Mouse (Mus musculus): ENCODE results near the gene Nphs1. TPM values are rescaled to one million over a fixed set of nuclear protein-coding genes. Genes with fewer than 3 reads are reported as not detected.

Nphs1 gene
- total RNA-seq, 2 experiments from 2014 or later = not detected

GRCm38 (mm10) chr7:30532931-30533330 lies 74.8 kb downstream of the Nphs1 start:
- intact Hi-C loops (cut with DNase I) = loop anchor here (10.0 kb wide), 1 partner anchor 202 kb away; no protein-coding TSS in a partner anchor
- DNase-seq = no peak

- intact Hi-C loops (cut with DNase I) = loop anchor here (10.0 kb wide), 1 partner anchor 201 kb away; no protein-coding TSS in a partner anchor
Observed at GRCm38 (mm10) chr7:30533941-30534632, 76.0 kb downstream of the Nphs1 start.

GRCm38 (mm10) chr7:30534633-30535577 lies 76.8 kb downstream of the Nphs1 start, which contains the start of gene Arhgap33:
TSS of gene Arhgap33 (minus strand) at chr7:30535060.
- DNase-seq = peak; percentile 90 to 94

More at GRCm38 (mm10) chr7:30533941-30534632, 76.0 kb downstream of the Nphs1 start:
- DNase-seq = no peak

More at GRCm38 (mm10) chr7:30534633-30535577, 76.8 kb downstream of the Nphs1 start, which contains the start of gene Arhgap33:
- intact Hi-C loops (cut with DNase I) = loop anchor here (10.0 kb wide), 1 partner anchor 200 kb away; no protein-coding TSS in a partner anchor

Other genes with a start within 250 kb of the Nphs1 start
- gene Polr2i, start 226.4 kb upstream of the Nphs1 start, total RNA-seq (2021) = 10 to 100 TPM; 53.9 to 58.8 TPM
- gene Tbcb, start 226.0 kb upstream of the Nphs1 start, total RNA-seq (2021) = 10 to 100 TPM; 29.9 to 30.0 TPM
- not detected for gene Ovol3, start 222.6 kb upstream of the Nphs1 start, total RNA-seq (2021)
- under 1 TPM in 1 of 2 experiments, not detected in 1; 0.25 TPM for gene Thap8, start 178.2 kb upstream of the Nphs1 start, total RNA-seq (2021)
- gene Wdr62, start 177.9 kb upstream of the Nphs1 start, total RNA-seq (2021) = 1 to 10 TPM; 2.2 to 2.7 TPM
- gene Clip3, start 166.6 kb upstream of the Nphs1 start, total RNA-seq (2021) = 1 to 10 TPM; 4.5 to 5.6 TPM
- gene Alkbh6, start 149.6 kb upstream of the Nphs1 start, total RNA-seq (2021) = 10 to 100 TPM; 18.3 to 18.4 TPM
- gene Syne4, start 143.5 kb upstream of the Nphs1 start, total RNA-seq (2021) = 1 to 10 TPM in 1 of 2 experiments, not detected in 1; 1.9 TPM
- under 1 TPM; 0.48 to 0.72 TPM for gene E130208F15Rik, start 136.6 kb upstream of the Nphs1 start, total RNA-seq (2021)
- 1 to 10 TPM; 6.9 to 7.3 TPM for gene Sdhaf1, start 134.4 kb upstream of the Nphs1 start, total RNA-seq (2021)
- 1 to 10 TPM; 2.9 to 3.2 TPM for gene Lrfn3, start 95.5 kb upstream of the Nphs1 start, total RNA-seq (2021)
- 1 to 10 TPM; 2.9 to 5.7 TPM for gene Tyrobp, start 44.6 kb upstream of the Nphs1 start, total RNA-seq (2021)
- gene Hcst, start 38.5 kb upstream of the Nphs1 start, total RNA-seq (2021) = under 1 TPM in 1 of 2 experiments, not detected in 1; 0.86 TPM
- gene Nfkbid, start 36.6 kb upstream of the Nphs1 start, total RNA-seq (2021) = under 1 TPM; 0.12 to 0.20 TPM
- gene Aplp1, start 12.8 kb upstream of the Nphs1 start, total RNA-seq (2021) = 1 to 10 TPM in 1 of 2 experiments, under 1 TPM in 1; 0.62 to 1.0 TPM
- gene Kirrel2, start 625 bp upstream of the Nphs1 start, total RNA-seq (2021) = not detected
- gene Prodh2, start 35.3 kb downstream of the Nphs1 start, total RNA-seq (2021) = not detected
- gene Arhgap33, start 76.7 kb downstream of the Nphs1 start, total RNA-seq (2021) = 1 to 10 TPM in 1 of 2 experiments, under 1 TPM in 1; 0.49 to 1.0 TPM
- gene Hspb6, start 93.9 kb downstream of the Nphs1 start, total RNA-seq (2021) = 1,000 to 10,000 TPM; 1,132 to 1,502 TPM
- gene Proser3, start 94.0 kb downstream of the Nphs1 start, total RNA-seq (2021) = 1 to 10 TPM; 3.3 to 8.2 TPM
- gene Lin37, start 101.5 kb downstream of the Nphs1 start, total RNA-seq (2021) = 10 to 100 TPM in 1 of 2 experiments, 1 to 10 TPM in 1; 9.6 to 12.4 TPM
- 10 to 100 TPM; 51.8 to 52.3 TPM for gene U2af1l4, start 105.0 kb downstream of the Nphs1 start, total RNA-seq (2021)
- gene Gm49396, start 105.0 kb downstream of the Nphs1 start, total RNA-seq (2021) = 1 to 10 TPM; 1.8 TPM
- 10 to 100 TPM; 95.1 to 99.1 TPM for gene Psenen, start 105.3 kb downstream of the Nphs1 start, total RNA-seq (2021)
- gene Igflr1, start 107.1 kb downstream of the Nphs1 start, total RNA-seq (2021) = under 1 TPM in 1 of 2 experiments, not detected in 1; 0.38 TPM
- 10 to 100 TPM; 13.4 to 16.0 TPM for gene Kmt2b, start 130.4 kb downstream of the Nphs1 start, total RNA-seq (2021)
- gene Zbtb32, start 140.6 kb downstream of the Nphs1 start, total RNA-seq (2021) = not detected
- not detected for gene Upk1a, start 154.5 kb downstream of the Nphs1 start, total RNA-seq (2021)
- 1,000 to 10,000 TPM; 1,738 to 1,902 TPM for gene Cox6b1, start 167.8 kb downstream of the Nphs1 start, total RNA-seq (2021)
- not detected for gene Etv2, start 177.5 kb downstream of the Nphs1 start, total RNA-seq (2021)
- 10 to 100 TPM; 35.7 to 38.1 TPM for gene Rbm42, start 192.0 kb downstream of the Nphs1 start, total RNA-seq (2021)
- gene Haus5, start 206.7 kb downstream of the Nphs1 start, total RNA-seq (2021) = 1 to 10 TPM; 2.9 to 3.2 TPM
- gene Pmis2, start 213.3 kb downstream of the Nphs1 start, total RNA-seq (2021) = 1 to 10 TPM; 2.5 to 2.7 TPM
- gene 2200002J24Rik, start 240.6 kb downstream of the Nphs1 start, total RNA-seq (2021) = not detected